Mouse (Mus musculus): ENCODE results near the gene Hyal3. TPM values are rescaled to one million over a fixed set of nuclear protein-coding genes. Genes with fewer than 3 reads are reported as not detected.
A peak's percentile ranks its signal among the peaks of the same experiment; 100 is the strongest.

Hyal3 gene
- polyA plus RNA-seq, 1 experiment from 2014 or later, result 0.65 TPM

DNA sequence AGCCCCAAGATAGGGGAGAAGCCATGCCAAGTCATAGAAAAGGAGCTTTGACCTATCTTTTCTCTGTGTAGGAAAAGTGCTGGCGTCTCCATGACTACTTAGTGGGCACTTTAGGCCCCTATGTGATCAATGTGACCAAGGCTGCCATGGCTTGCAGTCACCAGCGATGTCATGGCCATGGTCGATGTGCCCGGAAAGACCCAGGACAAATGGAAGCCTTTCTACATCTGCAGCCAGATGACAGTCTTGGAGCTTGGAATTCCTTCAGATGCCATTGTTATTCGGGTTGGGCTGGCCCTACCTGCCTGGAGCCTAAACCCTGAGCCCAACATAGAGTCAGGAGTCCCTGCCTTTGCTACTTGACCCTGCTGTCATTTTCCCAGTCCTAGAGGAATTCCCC, 5.9 kb downstream of the Hyal3 start:
- peak overlapping the region; percentile 54 for H3K4me2 ChIP-seq (ENCODE audit: low read depth, low read length)
- peaks cover 31% of the 10 kb centered on the region for H3K36me3 ChIP-seq (replicated peaks; ENCODE audit: insufficient read depth, low read length)
- no peaks in the 10 kb centered on the region for H3K27me3 ChIP-seq (ENCODE audit: insufficient read depth, low read length)
- DNase-seq, result no peak
- H3K4me1 ChIP-seq (ENCODE audit: insufficient read depth), result peaks cover 33% of the 10 kb centered on the region
- H3K4me3 ChIP-seq (ENCODE audit: low read depth, low read length), result peak overlapping the region; percentile 65
- H3K27ac ChIP-seq (ENCODE audit: low read depth), result peak overlapping the region; percentile 94
- ATAC-seq, result no peak
- H3K9me3 ChIP-seq (ENCODE audit: low read length), result no peaks in the 10 kb centered on the region
- peak overlapping the region; percentile 28 for H3K9ac ChIP-seq (replicated peaks)
- WGBS (ENCODE audit: insufficient replicate concordance), result 77% methylated on average over 5 of the region's 5 CpGs
- no peak for TF ChIP-seq EP300 (IDR thresholded peaks at IDR 0.05; ENCODE audit: low read depth)
- TF ChIP-seq CTCF (IDR thresholded peaks at IDR 0.05; ENCODE audit: low read depth), result no peak

DNA sequence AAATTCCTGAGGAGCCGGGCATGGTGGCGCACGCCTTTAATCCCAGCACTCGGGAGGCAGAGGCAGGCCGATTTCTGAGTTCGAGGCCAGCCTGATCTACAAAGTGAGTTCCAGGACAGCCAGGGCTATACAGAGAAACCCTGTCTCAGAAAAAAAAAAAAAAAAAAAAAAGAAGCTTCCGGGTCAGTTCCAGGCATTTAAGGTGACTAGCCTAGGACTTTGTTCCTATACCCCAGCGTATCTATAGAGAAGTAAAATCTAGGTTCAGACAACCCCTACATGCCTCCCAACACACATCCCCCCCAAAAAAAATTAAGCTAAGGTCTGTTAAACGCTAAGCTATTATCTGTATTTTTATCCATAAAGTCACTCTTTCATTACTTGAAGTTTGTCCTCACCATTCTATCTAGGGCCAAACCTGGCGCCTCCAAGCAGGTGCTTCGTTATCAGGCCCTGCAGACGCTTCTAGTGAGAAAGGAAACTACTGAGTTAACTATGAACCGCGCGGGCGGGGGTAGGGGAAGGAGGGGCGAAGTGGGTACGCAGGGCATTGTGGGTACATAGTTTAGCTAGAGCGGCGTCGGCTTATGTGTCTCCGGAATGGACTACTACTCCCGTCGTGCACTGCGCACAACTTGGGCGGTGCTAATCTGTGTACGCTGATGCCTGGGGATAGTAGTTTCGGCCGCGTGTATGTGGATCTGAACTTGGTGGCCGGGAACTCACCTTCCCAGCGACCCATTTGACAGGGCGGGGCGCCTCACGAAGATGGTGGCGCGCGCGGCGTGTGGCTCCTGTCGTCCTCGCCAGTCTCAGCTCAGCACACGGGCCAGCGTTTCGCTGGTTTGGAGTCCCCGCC, 6.6 kb downstream of the Hyal3 start, which contains the start of gene Ifrd2:
TSS of gene Ifrd2 (plus strand) at position 669 of the 859 bp plus-strand sequence.
- DNase-seq, result peak; percentile 98
- TF ChIP-seq CTCF (IDR thresholded peaks at IDR 0.05; ENCODE audit: low read depth) (no peak), EP300 (IDR thresholded peaks at IDR 0.05; ENCODE audit: low read depth) (peak; percentile 99)
- peak within 1 kb of the TSS; percentile 75 for H3K9ac ChIP-seq (replicated peaks)

DNA sequence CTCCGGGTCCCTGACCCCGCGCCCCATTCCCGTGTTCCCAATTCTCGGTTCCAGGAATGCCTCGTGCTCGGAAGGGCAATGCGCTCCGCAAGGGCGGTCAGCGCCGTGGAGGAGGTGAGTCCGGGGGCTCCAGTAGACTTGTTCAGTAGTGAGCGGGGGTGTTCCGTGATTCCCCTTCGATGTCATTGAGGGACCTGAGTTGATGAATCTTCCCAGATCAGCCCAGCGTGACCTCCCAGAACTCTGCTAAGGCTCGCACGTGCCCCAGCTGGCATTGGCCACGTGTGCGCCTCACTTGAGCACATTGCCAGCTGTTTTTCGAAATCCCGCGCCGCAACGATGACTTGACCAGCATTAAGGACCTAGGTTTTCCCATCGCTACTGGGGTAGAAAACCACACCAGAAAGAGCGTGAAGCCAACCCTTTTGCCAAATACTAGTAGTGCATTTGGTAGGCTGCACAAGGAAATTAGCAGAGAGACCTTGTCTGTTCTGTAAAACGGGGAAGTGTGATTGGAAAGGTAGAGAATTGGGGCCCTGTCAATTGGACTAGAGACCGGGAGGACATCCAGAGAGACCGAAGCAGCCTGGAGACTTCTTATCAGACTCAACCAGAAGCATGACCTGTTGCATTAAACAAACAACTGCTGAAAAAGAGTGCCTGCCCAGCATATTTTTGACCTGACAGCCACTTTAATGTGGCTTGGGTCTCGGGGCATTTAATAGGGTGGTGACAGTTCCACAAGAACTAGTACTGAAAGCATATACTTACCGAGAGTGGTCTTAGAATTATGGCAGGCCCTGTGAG, 7.4 kb downstream of the Hyal3 start:
- Histone ChIP-seq H3K4me1 (ENCODE audit: insufficient read depth) (peaks cover 21% of the 10 kb centered on the region), H3K9ac (replicated peaks) (peak overlapping the region; percentile 75), H3K4me3 (ENCODE audit: low read depth, low read length) (peak overlapping the region; percentile 65), H3K9me3 (ENCODE audit: low read length) (no peaks in the 10 kb centered on the region), H3K4me2 (ENCODE audit: low read depth, low read length) (peak overlapping the region; percentile 80), H3K36me3 (replicated peaks; ENCODE audit: insufficient read depth, low read length) (peaks cover 42% of the 10 kb centered on the region), H3K27me3 (ENCODE audit: insufficient read depth, low read length) (no peaks in the 10 kb centered on the region), H3K27ac (ENCODE audit: low read depth) (peak overlapping the region; percentile 90)
- peak; percentile 38 for ATAC-seq
- DNase-seq, result peak; percentile 75
- peak; percentile 82 for TF ChIP-seq EP300 (IDR thresholded peaks at IDR 0.05; ENCODE audit: low read depth)
- no peak for TF ChIP-seq CTCF (IDR thresholded peaks at IDR 0.05; ENCODE audit: low read depth)
- WGBS (ENCODE audit: insufficient replicate concordance), result under 1% methylated on average over 33 of the region's 33 CpGs

More for the DNA sequence above, 6.6 kb downstream of the Hyal3 start, which contains the start of gene Ifrd2:
- peak within 1 kb of the TSS; percentile 94 for H3K27ac ChIP-seq (ENCODE audit: low read depth)
- peak within 1 kb of the TSS; percentile 65 for H3K4me3 ChIP-seq (ENCODE audit: low read depth, low read length)
- peak within 1 kb of the TSS; percentile 80 for H3K4me2 ChIP-seq (ENCODE audit: low read depth, low read length)
- no peaks in the 10 kb centered on the region for H3K9me3 ChIP-seq (ENCODE audit: low read length)
- WGBS (ENCODE audit: insufficient replicate concordance), result 9% methylated on average over 44 of the region's 46 CpGs
- no peaks in the 10 kb centered on the region for H3K27me3 ChIP-seq (ENCODE audit: insufficient read depth, low read length)
- H3K4me1 ChIP-seq (ENCODE audit: insufficient read depth), result peaks cover 26% of the 10 kb centered on the region
- H3K36me3 ChIP-seq (replicated peaks; ENCODE audit: insufficient read depth, low read length), result peaks cover 38% of the 10 kb centered on the region
- peak; percentile 93 for ATAC-seq

DNA sequence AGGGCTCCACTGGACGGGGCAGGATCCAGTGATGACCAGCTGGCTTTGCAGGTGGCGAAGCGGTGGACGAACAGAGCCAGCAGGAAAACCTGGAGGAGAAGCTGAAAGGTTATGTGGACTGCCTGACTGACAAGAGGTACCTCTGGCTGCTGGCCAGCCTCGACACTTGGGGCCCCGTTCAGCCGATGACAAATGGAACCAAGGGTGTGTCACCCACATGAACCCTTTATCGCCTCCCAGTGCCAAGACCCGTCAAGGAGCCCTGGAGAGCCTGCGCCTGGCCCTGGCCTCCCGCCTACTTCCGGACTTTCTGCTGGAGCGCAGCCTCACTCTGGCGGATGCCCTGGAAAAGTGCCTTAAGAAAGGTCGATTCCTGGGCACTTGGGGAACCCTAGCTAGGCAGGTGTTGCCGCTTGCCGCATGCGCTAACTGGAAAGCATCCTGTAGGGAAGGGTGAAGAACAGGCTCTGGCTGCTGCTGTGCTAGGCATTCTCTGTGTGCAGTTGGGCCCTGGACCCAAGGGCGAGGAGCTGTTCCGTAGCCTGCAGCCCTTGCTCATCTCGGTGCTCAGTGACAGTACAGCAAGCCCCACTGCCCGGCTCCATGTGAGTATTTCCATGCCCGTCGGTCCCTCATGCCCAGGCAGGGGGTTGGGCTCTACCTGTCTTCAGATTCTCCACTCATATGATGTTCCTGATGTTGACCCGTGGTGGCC, 9.6 kb downstream of the Hyal3 start:
- Histone ChIP-seq H3K9ac (replicated peaks) (peak overlapping the region; percentile 75), H3K27me3 (ENCODE audit: insufficient read depth, low read length) (no peaks in the 10 kb centered on the region), H3K36me3 (replicated peaks; ENCODE audit: insufficient read depth, low read length) (peaks cover 53% of the 10 kb centered on the region), H3K9me3 (ENCODE audit: low read length) (no peaks in the 10 kb centered on the region), H3K4me2 (ENCODE audit: low read depth, low read length) (peak overlapping the region; percentile 80), H3K4me1 (ENCODE audit: insufficient read depth) (peaks cover 21% of the 10 kb centered on the region), H3K27ac (ENCODE audit: low read depth) (peak overlapping the region; percentile 90), H3K4me3 (ENCODE audit: low read depth, low read length) (peak overlapping the region; percentile 65)
- TF ChIP-seq CTCF (IDR thresholded peaks at IDR 0.05; ENCODE audit: low read depth) (peak; percentile 52), EP300 (IDR thresholded peaks at IDR 0.05; ENCODE audit: low read depth) (no peak)
- DNase-seq (peak; percentile 81), ATAC-seq (no peak)
- WGBS (ENCODE audit: insufficient replicate concordance), result 71% methylated on average over 25 of the region's 25 CpGs

DNA sequence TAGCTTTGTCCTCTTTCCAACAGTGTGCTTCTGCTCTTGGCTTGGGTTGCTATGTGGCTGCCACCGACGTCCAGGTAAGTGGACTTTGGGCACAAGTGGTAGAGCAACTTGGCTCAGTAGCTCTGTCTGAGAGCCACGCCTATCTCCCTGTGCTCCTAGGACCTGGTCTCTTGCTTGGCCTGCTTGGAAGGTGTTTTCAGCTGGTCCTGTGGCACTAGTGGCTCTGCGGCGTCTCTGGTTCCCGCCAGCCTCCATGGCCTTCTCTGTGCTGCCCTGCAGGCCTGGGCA, 10.1 kb downstream of the Hyal3 start:
- peaks cover 53% of the 10 kb centered on the region for H3K36me3 ChIP-seq (replicated peaks; ENCODE audit: insufficient read depth, low read length)
- whole genome bisulfite sequencing (ENCODE audit: insufficient replicate concordance), result 92% methylated on average over 6 of the region's 6 CpGs
- H3K4me2 ChIP-seq (ENCODE audit: low read depth, low read length), result peak overlapping the region; percentile 80
- H3K27me3 ChIP-seq (ENCODE audit: insufficient read depth, low read length), result no peaks in the 10 kb centered on the region
- peaks cover 21% of the 10 kb centered on the region for H3K4me1 ChIP-seq (ENCODE audit: insufficient read depth)
- H3K27ac ChIP-seq (ENCODE audit: low read depth), result no peak overlapping the region
- peak overlapping the region; percentile 75; the same call in 1 of the 2 replicates for H3K9ac ChIP-seq (replicated peaks)
- TF ChIP-seq CTCF (IDR thresholded peaks at IDR 0.05; ENCODE audit: low read depth), result no peak
- TF ChIP-seq EP300 (IDR thresholded peaks at IDR 0.05; ENCODE audit: low read depth), result no peak
- no peaks in the 10 kb centered on the region for H3K9me3 ChIP-seq (ENCODE audit: low read length)
- DNase-seq (no peak), ATAC-seq (no peak)
- peak overlapping the region; percentile 65 for H3K4me3 ChIP-seq (ENCODE audit: low read depth, low read length)

Measured in liver, postnatal 0 days (tissue).